Mouse (Mus musculus): ENCODE results near the gene Ccdc40. TPM values are rescaled to one million over a fixed set of nuclear protein-coding genes. Genes with fewer than 3 reads are reported as not detected.
"Not testable (repeated sequence)": the region's sequence is repeated elsewhere in the genome, so short reads cannot be mapped to it uniquely, and the experiment has no call there.

The Ccdc40 gene
- polyA plus RNA-seq, 2 experiments, result 2.1 to 2.5 TPM

DNA sequence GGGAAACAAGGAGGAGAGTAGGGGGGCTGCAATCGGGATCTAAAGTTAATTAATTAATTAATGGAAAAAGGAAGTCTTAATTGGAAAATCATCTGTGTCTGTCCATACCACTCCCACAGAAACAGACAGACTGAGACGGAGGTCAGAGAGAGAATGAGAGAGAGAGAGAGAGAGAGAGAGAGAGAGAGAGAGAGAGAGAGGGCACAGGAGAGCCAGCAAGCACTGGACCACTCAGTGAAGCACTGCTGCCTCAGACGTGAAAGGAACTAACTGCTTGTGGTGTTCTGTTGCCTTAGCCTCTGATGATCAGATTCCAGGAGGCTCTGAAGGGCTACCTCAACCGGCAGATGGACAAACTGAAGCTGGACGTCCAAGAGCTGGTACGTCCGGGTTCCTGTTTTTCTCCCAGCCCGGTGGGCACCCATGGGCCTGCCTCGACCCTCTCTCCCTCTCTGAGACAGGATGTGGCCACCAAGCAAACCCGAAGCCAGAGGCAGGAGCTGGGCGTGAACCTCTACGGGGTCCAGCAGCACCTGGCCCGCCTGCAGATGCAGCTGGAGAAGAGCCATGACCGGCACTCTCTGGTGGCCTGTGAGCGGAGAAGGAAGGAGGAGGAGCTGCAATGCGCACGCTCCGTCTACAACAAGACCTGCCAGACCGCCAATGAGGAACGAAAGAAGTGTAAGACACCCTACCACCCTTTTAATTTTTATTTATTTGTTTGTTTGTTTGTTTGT, 9.4 kb downstream of the Ccdc40 start:
- Histone ChIP-seq H3K27ac (replicated peaks; ENCODE audit: low read depth, low read length) (no peak overlapping the region), H3K27me3 (ENCODE audit: control insufficient read depth, insufficient read depth, low read length) (no peaks in the 10 kb centered on the region), H3K9me3 (ENCODE audit: control insufficient read depth, low read length) (0 out of 2 replicates have a peak, but pooled peaks cover 5% of the 10 kb centered on the region), H3K4me2 (replicated peaks; ENCODE audit: low read depth, low read length, severe bottlenecking) (peak overlapping the region; percentile 40), H3K9ac (ENCODE audit: low read depth, low read length, severe bottlenecking) (no peak overlapping the region), H3K4me1 (ENCODE audit: control insufficient read depth, insufficient read depth, low read length) (no peaks in the 10 kb centered on the region), H3K36me3 (ENCODE audit: control insufficient read depth, insufficient read depth, low read length) (no peaks in the 10 kb centered on the region), H3K4me3 (replicated peaks; ENCODE audit: low read length) (peak overlapping the region; percentile 7)
- TF ChIP-seq POLR2A (IDR thresholded peaks at IDR 0.05; ENCODE audit: borderline replicate concordance, extremely low read depth, insufficient read depth, insufficient read length), result no peak
- DNase-seq (ENCODE audit: low spot score) (no peak), ATAC-seq (ENCODE audit: low FRiP score, low read depth) (peak; percentile 83)
- 22% methylated on average over 20 of the region's 20 CpGs for WGBS

DNA sequence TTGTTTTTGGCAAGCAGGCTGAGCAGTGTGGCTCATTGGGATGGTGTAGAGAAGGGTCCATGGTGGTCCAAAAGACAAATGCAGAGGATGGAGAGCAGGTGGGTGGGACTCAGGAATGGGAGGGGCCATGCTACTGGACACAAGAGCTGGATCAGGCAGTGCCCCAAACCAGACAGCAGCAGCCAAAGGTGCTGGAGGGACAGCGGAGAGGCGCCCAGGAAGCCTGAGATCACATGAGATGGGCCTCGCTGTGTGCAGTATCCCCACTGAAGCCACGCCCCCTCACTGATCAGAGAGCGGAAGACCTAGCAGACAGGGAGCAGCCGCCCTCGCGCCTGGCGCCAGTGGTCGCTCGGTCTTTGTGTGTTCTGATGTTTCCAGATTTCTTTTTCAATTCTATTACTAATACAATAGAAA, 9.9 kb downstream of the Ccdc40 start:
- Histone ChIP-seq H3K4me3 (replicated peaks; ENCODE audit: low read length) (peak overlapping the region; percentile 7), H3K9ac (ENCODE audit: low read depth, low read length, severe bottlenecking) (no peak overlapping the region), H3K4me2 (replicated peaks; ENCODE audit: low read depth, low read length, severe bottlenecking) (peak overlapping the region; percentile 40), H3K27me3 (ENCODE audit: control insufficient read depth, insufficient read depth, low read length) (no peaks in the 10 kb centered on the region), H3K9me3 (ENCODE audit: control insufficient read depth, low read length) (0 out of 2 replicates have a peak, but pooled peaks cover 5% of the 10 kb centered on the region), H3K4me1 (ENCODE audit: control insufficient read depth, insufficient read depth, low read length) (no peaks in the 10 kb centered on the region), H3K27ac (replicated peaks; ENCODE audit: low read depth, low read length) (no peak overlapping the region), H3K36me3 (ENCODE audit: control insufficient read depth, insufficient read depth, low read length) (no peaks in the 10 kb centered on the region)
- TF ChIP-seq POLR2A (IDR thresholded peaks at IDR 0.05; ENCODE audit: borderline replicate concordance, extremely low read depth, insufficient read depth, insufficient read length), result no peak
- 9% methylated on average over 11 of the region's 11 CpGs for WGBS
- DNase-seq (ENCODE audit: low spot score) (no peak), ATAC-seq (ENCODE audit: low FRiP score, low read depth) (peak; percentile 64)

DNA sequence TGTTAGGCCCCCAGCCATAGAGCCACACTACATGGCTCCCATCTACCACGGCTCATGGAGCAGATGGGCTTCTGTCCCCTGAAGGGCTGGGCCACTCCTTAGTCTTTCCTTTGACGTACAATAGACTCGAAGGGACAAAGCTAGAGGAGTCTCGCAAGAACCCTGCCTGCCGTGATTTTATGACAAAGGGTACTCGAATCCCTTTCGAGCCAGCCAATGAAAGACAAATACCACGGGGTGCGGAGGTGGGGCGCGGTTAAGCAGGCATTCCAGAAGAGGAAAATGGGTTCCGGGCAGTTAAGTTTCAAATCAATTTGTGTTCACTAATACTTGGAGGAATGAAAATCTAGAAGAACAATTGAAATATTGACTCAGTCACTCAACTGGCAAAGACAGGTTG, 11.1 kb downstream of the Ccdc40 start:
- no peaks in the 10 kb centered on the region for H3K36me3 ChIP-seq (ENCODE audit: control insufficient read depth, insufficient read depth, low read length)
- TF ChIP-seq POLR2A (IDR thresholded peaks at IDR 0.05; ENCODE audit: borderline replicate concordance, extremely low read depth, insufficient read depth, insufficient read length), result no peak
- H3K27ac ChIP-seq (replicated peaks; ENCODE audit: low read depth, low read length), result no peak overlapping the region
- H3K9ac ChIP-seq (ENCODE audit: low read depth, low read length, severe bottlenecking), result no peak overlapping the region
- DNase-seq (ENCODE audit: low spot score) (no peak), ATAC-seq (ENCODE audit: low FRiP score, low read depth) (no peak)
- H3K4me3 ChIP-seq (replicated peaks; ENCODE audit: low read length), result no peak overlapping the region
- 0 out of 2 replicates have a peak, but pooled peaks cover 3% of the 10 kb centered on the region for H3K9me3 ChIP-seq (ENCODE audit: control insufficient read depth, low read length)
- WGBS, result 93% methylated on average over 12 of the region's 12 CpGs
- no peaks in the 10 kb centered on the region for H3K27me3 ChIP-seq (ENCODE audit: control insufficient read depth, insufficient read depth, low read length)
- no peak overlapping the region for H3K4me2 ChIP-seq (replicated peaks; ENCODE audit: low read depth, low read length, severe bottlenecking)
- H3K4me1 ChIP-seq (ENCODE audit: control insufficient read depth, insufficient read depth, low read length), result no peaks in the 10 kb centered on the region

DNA sequence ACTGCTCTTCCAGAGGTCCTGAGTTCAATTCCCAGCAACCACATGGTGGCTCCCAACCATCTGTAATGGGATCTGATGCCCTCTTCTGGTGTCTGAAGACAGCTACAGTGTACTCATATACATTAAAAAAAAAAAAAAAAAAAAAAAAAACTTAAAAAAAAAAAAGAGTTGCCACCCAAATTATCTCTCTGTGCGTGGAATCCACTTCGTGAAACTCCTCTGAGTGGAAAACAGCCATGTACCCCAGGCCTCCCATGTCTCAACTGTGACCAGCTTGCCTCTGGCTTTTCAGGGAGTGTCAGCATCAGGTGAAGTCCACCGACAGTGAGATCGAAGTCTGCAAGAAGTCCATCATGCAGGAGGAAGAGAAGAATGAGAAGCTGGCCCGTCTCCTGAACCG, 17.2 kb downstream of the Ccdc40 start:
- H3K27me3 ChIP-seq (ENCODE audit: control insufficient read depth, insufficient read depth, low read length); ATAC-seq (ENCODE audit: low FRiP score, low read depth); H3K4me2 ChIP-seq (replicated peaks; ENCODE audit: low read depth, low read length, severe bottlenecking); H3K27ac ChIP-seq (replicated peaks; ENCODE audit: low read depth, low read length); DNase-seq (ENCODE audit: low spot score); H3K9ac ChIP-seq (ENCODE audit: low read depth, low read length, severe bottlenecking); H3K4me1 ChIP-seq (ENCODE audit: control insufficient read depth, insufficient read depth, low read length); H3K9me3 ChIP-seq (ENCODE audit: control insufficient read depth, low read length); H3K4me3 ChIP-seq (replicated peaks; ENCODE audit: low read length); H3K36me3 ChIP-seq (ENCODE audit: control insufficient read depth, insufficient read depth, low read length): not testable (repeated sequence)
- 98% methylated on average over 6 of the region's 6 CpGs for WGBS

DNA sequence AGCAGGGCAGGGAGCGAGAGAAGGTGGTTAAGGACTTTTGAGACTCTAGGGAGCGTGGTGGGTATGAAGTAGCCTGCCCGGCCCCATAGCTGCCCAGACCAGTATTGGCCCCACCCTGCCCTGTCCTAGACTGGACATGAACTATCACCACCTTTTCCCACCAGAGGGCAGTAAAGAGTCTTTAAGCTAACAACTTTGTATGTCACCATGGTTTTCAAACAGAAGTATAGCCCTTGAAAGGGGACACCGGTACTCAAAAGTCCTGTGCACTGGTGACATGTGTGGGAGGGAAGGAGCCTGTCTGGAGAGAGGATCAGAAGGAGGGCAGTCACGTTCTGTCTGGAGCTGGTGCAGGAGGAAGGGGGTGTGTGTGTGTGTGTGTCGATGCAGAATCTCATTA, 20.6 kb downstream of the Ccdc40 start:
- H3K27ac ChIP-seq (replicated peaks; ENCODE audit: low read depth, low read length), result no peak overlapping the region
- peak; percentile 85 for DNase-seq (ENCODE audit: low spot score)
- H3K4me2 ChIP-seq (replicated peaks; ENCODE audit: low read depth, low read length, severe bottlenecking), result no peak overlapping the region
- 21% methylated on average over 6 of the region's 6 CpGs for WGBS
- H3K9ac ChIP-seq (ENCODE audit: low read depth, low read length, severe bottlenecking), result no peak overlapping the region
- H3K4me1 ChIP-seq (ENCODE audit: control insufficient read depth, insufficient read depth, low read length), result peaks cover 15% of the 10 kb centered on the region
- H3K36me3 ChIP-seq (ENCODE audit: control insufficient read depth, insufficient read depth, low read length), result no peaks in the 10 kb centered on the region
- H3K9me3 ChIP-seq (ENCODE audit: control insufficient read depth, low read length), result no peaks in the 10 kb centered on the region
- H3K27me3 ChIP-seq (ENCODE audit: control insufficient read depth, insufficient read depth, low read length), result no peaks in the 10 kb centered on the region
- no peak for TF ChIP-seq POLR2A (IDR thresholded peaks at IDR 0.05; ENCODE audit: borderline replicate concordance, extremely low read depth, insufficient read depth, insufficient read length)
- ATAC-seq (ENCODE audit: low FRiP score, low read depth), result peak; percentile 53
- no peak overlapping the region for H3K4me3 ChIP-seq (replicated peaks; ENCODE audit: low read length)

Data from limb, embryonic 14.5 days (tissue).